Mouse (Mus musculus): Measurements from ENCODE around the gene Ski. TPM values are rescaled to one million over a fixed set of nuclear protein-coding genes. Genes with fewer than 3 reads are reported as not detected.

The Ski gene
- total RNA-seq, 4 experiments from 2014 or later: 25.8 to 29.6 (median 28.3) TPM

- DNase-seq (ENCODE audit: low spot score in 2 of 2): no peak
Observed at GRCm38 (mm10) chr4:155151221-155151788, 71.1 kb downstream of the Ski start.

DNA sequence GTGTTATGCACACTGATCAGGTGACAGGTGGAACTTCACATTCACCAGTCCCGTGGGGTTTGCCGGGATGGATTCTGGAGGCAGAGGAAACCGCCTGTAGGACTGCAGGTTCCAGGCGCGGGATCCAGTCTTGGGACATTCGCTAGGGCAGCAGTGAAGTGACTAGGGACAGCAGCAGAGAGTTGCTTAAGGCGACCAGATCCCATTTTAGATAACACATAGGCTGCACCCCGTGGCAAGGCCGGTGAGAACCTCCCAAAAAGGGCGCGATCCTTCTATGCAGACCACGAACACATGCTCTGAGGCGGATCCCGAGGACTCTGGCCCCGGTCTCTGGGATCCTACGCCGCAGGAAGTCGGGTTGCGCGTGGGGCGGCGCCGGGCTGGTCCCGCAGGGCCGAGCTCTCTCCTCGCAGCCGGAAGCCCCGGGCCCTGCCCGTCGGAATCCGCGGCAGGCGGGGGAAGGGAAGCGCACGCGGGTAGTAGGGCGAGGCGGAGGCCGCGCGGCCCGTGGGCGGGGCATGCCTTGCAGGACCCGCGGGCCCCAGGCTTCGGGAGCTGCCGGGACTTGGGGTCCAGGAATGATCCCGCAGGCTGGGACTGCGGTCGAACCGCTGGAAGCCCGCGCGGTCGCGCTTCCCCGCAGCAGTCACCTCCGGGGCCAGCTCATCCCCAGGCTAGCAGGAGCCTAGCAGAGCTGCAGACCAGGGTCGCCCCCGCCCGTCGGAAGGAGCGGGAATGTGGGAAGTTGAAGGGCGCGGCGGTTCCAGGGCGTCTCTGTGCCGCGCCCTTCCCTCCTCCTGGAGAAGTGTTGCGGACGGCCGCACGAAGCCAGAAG is 71.9 kb downstream of the Ski start:
- peak; percentile 87 to 89 for DNase-seq (ENCODE audit: low spot score in 2 of 2)

DNA sequence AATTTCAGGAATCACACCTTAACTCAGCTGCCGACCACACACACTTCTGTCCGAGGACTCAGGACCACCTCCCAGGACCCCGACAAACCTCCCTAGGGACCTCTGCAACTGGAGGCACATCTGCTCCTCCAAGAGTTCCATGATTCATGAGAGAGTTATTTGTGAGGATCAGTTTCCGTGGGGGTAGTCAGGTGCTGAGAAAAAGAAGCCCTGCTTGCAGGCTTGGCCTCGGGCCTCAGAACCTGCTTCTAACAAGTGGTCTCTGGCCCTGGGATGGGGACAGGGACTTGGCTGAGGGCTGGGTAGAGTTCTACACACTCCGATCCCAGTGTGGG is 72.5 kb downstream of the Ski start:
- no peak for DNase-seq (ENCODE audit: low spot score in 2 of 2)

DNA sequence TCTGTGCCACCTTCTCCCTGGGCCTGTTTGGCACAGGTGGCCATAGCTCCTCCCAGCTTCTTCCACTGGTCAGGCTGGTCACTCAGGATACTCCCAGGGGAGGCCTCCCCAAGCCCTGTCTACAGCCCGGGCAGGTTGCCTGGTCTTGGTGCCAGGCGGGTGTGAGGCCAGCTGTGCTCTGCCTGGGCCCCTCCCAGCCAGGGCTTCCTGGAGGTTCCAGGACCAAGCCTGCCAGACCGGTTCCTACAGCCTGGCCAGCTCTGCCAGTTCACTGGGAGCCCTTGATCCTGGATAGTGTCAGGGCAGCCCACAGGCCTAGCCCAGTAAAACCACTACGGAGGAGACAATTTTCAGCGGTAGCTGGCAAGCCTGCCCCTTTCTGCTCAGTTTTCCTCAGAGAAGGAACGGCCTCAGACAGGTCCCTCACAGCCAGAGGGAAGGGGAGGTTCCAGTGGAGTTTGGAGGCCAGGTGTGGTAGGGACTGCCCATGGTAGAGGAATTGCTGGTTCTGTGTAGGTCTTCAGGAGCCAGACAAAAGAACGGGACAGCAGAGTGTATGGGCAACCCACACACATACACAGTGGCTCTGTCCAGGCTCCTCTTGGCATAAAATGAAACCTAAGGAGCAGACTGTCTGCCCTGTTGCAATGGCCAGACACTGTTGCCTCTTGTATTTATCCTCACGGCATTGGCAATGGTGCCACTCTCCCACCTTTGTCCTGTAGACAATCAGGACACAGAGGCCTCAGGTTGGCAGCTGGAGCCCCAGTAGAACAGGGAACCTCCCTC is 73.3 kb downstream of the Ski start:
- peak; percentile 87 to 93 for DNase-seq (ENCODE audit: low spot score in 2 of 2)

DNA sequence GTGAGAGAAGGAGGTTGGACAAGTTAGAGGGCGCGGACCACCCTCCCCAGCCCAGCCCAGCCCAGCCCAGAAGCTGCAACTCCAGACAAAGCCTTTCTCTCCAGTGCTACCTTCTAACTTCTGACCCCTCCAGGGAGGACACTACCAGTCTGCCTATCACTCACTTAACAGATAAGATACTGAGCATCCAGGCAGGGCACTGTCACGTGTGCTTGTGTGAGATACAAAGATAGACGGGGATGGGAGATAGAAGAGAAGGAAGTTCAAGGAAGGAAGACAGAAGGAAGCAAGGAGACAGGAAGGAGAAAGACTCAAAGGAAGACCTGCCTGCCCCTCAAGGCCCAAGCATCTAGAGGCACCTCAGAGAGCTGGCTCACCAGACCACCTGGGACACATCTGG is 73.9 kb downstream of the Ski start:
- no peak for DNase-seq (ENCODE audit: low spot score in 2 of 2)

DNA sequence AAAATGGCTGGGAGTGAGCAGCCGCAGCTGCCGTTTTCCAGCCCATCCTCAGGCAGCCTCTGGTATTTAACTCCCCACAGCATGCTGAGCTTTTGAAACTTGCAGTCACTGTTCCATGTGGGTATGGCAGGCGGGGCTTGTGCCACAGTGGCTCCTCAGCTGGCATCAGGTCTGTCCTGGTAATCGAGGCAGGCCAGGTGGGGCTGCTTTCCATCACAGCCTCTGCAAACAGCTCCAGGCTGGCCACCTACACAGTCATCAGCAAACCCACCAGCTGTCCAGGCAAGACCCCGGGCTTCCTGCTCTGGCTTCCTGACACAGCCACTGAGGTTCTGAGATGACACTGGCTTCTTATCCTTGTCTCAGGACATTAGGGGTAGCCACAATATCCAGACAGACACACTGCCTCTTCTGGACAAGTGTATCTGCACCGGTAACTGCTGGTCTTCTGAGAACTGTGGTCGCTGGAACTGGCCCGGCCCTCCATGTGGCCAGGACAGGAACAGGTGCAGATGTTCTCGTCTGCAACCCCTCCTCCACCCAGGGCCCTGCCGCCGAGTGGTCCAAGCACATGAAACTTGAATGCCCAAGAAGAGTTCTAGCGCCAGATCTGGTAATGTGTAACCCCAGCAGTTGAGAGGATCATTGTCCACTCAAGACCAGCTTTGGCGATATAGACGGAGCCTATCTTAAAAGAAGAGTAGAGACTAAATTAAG is 76.1 kb downstream of the Ski start:
- DNase-seq (ENCODE audit: low spot score in 2 of 2): no peak

DNA sequence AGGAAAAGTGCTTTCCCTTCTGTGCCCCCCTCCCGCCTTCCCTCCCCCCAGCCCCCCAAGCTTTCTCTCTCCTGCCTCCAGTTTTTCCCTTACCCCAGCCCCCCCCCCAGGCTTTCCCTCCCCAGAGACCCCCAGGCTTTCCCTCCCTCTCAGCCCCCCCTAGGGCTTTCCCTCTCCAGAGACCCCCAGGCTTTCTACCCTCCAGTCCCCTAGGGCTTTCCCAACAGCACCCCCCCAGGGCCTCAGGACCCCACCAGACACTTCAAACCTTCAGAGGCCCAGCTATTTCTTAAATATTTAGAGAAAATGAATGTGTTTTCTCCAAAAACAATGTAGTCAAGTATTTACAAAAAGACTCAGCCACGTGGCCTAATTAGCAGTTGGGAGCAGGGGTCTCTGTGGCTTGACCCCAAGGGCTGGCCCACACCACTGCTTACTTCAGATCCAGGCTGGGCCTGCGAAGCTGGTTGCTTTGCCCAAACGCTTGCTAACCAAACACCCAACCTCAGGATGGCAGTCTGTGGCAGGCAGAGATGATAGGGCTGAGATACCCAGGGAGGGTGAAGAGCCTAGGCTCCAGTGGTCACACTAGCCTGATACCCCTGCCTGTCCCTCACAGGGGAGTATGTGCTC is 77.7 kb downstream of the Ski start:
- DNase-seq (ENCODE audit: low spot score in 2 of 2): no peak

DNA sequence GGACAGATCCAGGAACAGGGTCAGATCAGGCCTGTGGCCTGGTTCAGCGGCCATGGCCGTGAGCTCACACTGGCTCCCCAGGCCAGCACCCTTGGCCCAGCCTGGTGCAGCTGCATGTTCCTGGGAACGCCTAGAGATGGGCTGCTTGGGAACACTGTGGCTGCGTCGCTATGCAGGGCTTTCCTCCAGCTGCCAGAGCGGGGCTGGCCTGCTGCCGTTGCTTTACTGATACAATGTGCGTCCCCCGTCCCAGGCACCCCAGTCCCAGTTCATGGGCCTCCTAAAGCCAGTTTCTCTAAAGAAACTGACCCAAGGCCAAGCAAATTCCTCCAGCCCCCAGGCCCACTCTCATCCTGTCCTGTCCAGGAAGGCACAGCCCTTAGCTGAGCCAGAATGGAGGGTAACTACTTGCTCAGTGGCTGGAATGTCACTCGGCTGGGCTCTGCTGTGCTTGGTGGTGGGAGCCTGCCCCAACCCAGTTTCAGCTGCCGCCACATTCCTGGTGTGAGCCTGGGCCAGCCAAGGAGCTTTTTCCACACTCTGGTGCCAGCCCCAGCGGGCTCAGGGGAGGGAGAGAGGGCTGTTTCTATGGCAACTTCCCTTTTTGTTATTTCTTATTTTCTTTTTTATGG is 78.4 kb downstream of the Ski start:
- DNase-seq (ENCODE audit: low spot score in 2 of 2): peak; percentile 77 to 84

- DNase-seq (ENCODE audit: low spot score in 2 of 2): no peak
Observed at GRCm38 (mm10) chr4:155143411-155143810, 79.0 kb downstream of the Ski start.

GRCm38 (mm10) chr4:155142836-155143235 is 79.6 kb downstream of the Ski start:
- DNase-seq (ENCODE audit: low spot score in 2 of 2): no peak

DNA sequence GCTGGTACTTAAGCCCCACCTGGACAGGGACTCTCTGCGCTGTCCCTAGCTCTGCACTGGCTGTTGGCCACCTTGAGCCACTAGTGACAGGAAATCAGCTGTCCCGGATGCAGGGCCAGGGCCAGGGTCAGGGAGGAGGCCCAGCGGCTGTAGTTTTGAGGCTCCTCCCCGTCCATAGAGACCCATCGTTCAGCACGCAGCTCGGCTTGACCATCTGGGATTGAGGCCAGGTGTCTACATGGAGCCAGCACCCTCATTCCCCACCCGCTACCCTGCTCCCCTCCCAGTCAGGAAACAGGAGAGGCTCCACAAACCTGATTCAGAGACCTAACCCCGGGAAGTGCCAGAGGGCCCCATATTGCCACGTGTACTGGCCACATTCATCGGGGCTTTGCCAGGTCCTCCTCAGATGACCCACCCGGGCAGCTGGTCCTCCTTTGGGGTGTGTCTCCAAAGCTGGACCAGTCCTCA is 81.6 kb downstream of the Ski start:
- DNase-seq (ENCODE audit: low spot score in 2 of 2): peak; percentile 87 to 91

GRCm38 (mm10) chr4:155140150-155140549 is 82.2 kb downstream of the Ski start:
- DNase-seq (ENCODE audit: low spot score in 2 of 2): no peak

- DNase-seq (ENCODE audit: low spot score in 2 of 2): no peak
Observed at GRCm38 (mm10) chr4:155139281-155140045, 82.9 kb downstream of the Ski start.

DNA sequence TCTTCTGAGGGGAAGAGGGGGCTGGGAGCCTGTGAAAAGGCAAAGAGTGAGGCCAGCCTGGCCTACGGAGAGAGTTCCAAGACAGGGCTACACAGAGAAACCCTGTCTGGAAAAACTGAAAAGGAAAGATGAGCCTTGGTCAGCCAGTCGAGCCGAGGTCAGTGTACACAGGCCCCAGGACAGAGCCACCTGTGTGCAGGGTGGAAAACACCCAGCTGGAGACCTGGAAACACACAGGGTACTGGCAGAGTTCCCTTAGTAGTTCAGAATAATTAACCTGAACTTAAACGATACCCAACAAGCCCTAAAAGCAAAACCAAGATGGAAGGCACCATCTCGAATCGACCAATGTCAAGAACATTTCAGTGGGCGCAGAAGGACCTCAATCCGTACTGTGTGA is 83.9 kb downstream of the Ski start:
- no peak for DNase-seq (ENCODE audit: low spot score in 2 of 2)

DNA sequence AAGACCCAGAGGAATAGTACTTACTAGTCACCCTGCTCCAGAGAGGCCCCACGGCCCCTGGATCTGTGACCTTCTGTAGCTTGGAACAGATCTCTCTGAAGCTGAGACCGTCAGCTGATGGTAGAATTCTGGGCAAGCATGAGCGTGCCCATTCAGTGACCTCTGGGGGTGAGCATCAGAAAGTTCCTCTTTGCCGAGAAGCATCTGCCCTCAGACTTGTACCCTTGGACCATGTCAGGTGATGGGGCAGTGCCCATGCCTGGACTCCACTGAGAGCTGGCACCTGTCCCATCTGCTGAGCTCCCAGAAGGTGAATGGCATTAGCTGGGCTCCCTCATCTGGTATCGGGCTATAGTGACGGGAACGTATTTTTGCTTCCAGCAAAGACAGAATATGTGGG is 84.5 kb downstream of the Ski start:
- DNase-seq (ENCODE audit: low spot score in 2 of 2): no peak

DNA sequence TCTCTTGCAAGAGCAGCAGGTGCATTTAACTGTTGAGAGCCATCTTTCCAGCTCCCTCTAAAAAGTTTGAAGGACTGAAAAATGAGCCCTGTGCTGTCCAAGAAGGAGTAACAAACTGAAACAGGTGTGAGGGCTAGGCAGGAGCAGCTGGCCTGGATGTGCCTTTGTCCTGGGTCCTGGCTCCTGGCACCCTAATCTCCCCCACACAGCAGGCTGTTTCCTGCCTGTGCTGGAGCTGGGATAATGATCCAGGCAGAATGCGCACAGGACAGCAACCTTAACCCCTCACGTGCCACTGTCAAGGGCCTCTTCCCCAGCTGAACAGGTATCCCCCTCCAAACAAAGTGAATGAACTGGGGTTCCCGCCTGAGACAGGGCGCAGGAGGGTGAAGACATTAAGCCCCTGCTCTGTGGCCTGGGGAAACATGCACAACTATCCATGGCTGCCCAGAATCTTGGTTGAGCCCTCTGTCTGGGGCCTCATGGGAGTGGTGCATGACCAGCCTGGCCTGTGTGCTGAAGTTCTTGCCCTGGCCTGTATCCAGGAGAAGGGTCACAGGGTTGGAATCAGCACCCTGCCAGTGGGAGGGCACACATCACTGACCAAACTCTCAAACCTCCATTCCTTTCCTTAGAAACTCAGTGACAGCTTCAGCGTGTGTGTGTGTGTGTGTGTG is 86.3 kb downstream of the Ski start:
- no peak for DNase-seq (ENCODE audit: low spot score in 2 of 2)

- no peak for DNase-seq (ENCODE audit: low spot score in 2 of 2)
Observed at GRCm38 (mm10) chr4:155134686-155135172, 87.7 kb downstream of the Ski start.

GRCm38 (mm10) chr4:155133658-155134417 is 88.6 kb downstream of the Ski start:
- DNase-seq (ENCODE audit: low spot score in 2 of 2): no peak
